Mouse (Mus musculus): Measurements from ENCODE around the gene Dchs2. TPM values are rescaled to one million over a fixed set of nuclear protein-coding genes. Genes with fewer than 3 reads are reported as not detected.

The Dchs2 gene
- polyA plus RNA-seq, 2 experiments, result 1.7 to 2.1 TPM

DNA sequence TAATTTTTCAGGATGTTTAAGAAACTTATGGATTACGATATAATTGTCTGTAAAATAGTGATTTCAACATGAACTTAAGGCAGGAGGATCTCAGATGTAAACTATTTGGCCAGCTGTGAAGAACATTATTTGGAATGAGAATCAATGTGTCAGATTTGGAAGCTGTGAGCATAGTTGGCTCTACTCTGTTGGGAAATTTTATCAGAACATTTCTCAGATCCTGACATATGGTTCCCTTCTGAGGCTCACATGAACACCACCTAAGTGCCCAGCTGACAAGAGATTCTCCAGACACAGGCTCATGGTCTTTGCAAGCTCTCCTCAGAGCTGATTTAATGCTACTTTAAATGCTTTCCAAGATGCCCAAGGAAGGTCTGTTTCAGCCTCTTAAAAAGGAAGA is 156.1 kb downstream of the Dchs2 start:
- no peak overlapping the region for H3K9ac ChIP-seq (ENCODE audit: low read depth, low read length, severe bottlenecking)
- no peaks in the 10 kb centered on the region for H3K27me3 ChIP-seq (ENCODE audit: control insufficient read depth, insufficient read depth, low read length)
- H3K9me3 ChIP-seq (ENCODE audit: control insufficient read depth, low read length), result no peaks in the 10 kb centered on the region
- no peak for TF ChIP-seq POLR2A (IDR thresholded peaks at IDR 0.05; ENCODE audit: borderline replicate concordance, extremely low read depth, insufficient read depth, insufficient read length)
- DNase-seq (ENCODE audit: low spot score) (no peak), ATAC-seq (ENCODE audit: low FRiP score, low read depth) (no peak)
- 67% methylated on average over 1 of the region's 1 CpGs for WGBS
- H3K36me3 ChIP-seq (ENCODE audit: control insufficient read depth, insufficient read depth, low read length), result no peaks in the 10 kb centered on the region
- peaks cover 6% of the 10 kb centered on the region for H3K4me1 ChIP-seq (ENCODE audit: control insufficient read depth, insufficient read depth, low read length)
- no peak overlapping the region for H3K4me2 ChIP-seq (replicated peaks; ENCODE audit: low read depth, low read length, severe bottlenecking)
- H3K27ac ChIP-seq (replicated peaks; ENCODE audit: low read depth, low read length), result no peak overlapping the region
- H3K4me3 ChIP-seq (replicated peaks; ENCODE audit: low read length), result no peak overlapping the region

DNA sequence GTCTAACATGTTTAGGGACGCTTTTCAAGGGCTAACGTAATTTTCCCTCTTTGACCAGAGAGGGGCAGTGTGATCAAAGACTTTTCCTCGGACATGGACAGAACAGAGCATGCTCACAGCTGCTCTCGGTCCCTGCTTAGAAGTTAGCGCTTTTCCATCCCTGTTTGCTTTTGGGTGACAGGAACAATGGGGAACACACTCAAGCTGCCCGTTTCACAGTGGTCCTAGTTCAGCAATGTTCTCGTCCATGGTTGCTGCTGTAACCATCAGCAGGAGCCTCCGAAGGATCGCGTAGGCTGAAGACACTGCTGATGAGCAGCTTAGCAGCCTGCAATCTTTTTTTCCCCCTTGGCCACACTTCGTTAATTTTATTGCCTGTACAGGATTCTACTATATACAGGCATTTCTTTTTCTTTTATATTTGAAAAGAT is 159.2 kb downstream of the Dchs2 start:
- H3K9me3 ChIP-seq (ENCODE audit: control insufficient read depth, low read length), result no peaks in the 10 kb centered on the region
- peak overlapping the region; percentile 32 for H3K4me3 ChIP-seq (replicated peaks; ENCODE audit: low read length)
- H3K4me1 ChIP-seq (ENCODE audit: control insufficient read depth, insufficient read depth, low read length), result peaks cover 6% of the 10 kb centered on the region
- ATAC-seq (ENCODE audit: low FRiP score, low read depth) (peak; percentile 81), DNase-seq (ENCODE audit: low spot score) (peak; percentile 90)
- H3K36me3 ChIP-seq (ENCODE audit: control insufficient read depth, insufficient read depth, low read length), result no peaks in the 10 kb centered on the region
- H3K27me3 ChIP-seq (ENCODE audit: control insufficient read depth, insufficient read depth, low read length), result no peaks in the 10 kb centered on the region
- peak overlapping the region; percentile 40 for H3K4me2 ChIP-seq (replicated peaks; ENCODE audit: low read depth, low read length, severe bottlenecking)
- no peak for TF ChIP-seq POLR2A (IDR thresholded peaks at IDR 0.05; ENCODE audit: borderline replicate concordance, extremely low read depth, insufficient read depth, insufficient read length)
- H3K9ac ChIP-seq (ENCODE audit: low read depth, low read length, severe bottlenecking), result peak overlapping the region; percentile 41; the same call in 1 of the 2 replicates
- H3K27ac ChIP-seq (replicated peaks; ENCODE audit: low read depth, low read length), result no peak overlapping the region; the same call in 1 of the 2 replicates
- WGBS, result 4% methylated on average over 11 of the region's 11 CpGs

- Histone ChIP-seq H3K4me1 (ENCODE audit: control insufficient read depth, insufficient read depth, low read length) (peaks cover 6% of the 10 kb centered on the region), H3K36me3 (ENCODE audit: control insufficient read depth, insufficient read depth, low read length) (no peaks in the 10 kb centered on the region), H3K27ac (replicated peaks; ENCODE audit: low read depth, low read length) (peak overlapping the region; percentile 50), H3K9ac (ENCODE audit: low read depth, low read length, severe bottlenecking) (no peak overlapping the region), H3K9me3 (ENCODE audit: control insufficient read depth, low read length) (no peaks in the 10 kb centered on the region), H3K4me2 (replicated peaks; ENCODE audit: low read depth, low read length, severe bottlenecking) (no peak overlapping the region), H3K27me3 (ENCODE audit: control insufficient read depth, insufficient read depth, low read length) (no peaks in the 10 kb centered on the region), H3K4me3 (replicated peaks; ENCODE audit: low read length) (no peak overlapping the region)
- whole genome bisulfite sequencing, result 26% methylated on average over 6 of the region's 6 CpGs
- peak; percentile 68 for DNase-seq (ENCODE audit: low spot score)
- TF ChIP-seq POLR2A (IDR thresholded peaks at IDR 0.05; ENCODE audit: borderline replicate concordance, extremely low read depth, insufficient read depth, insufficient read length), result no peak
- peak; percentile 68 for ATAC-seq (ENCODE audit: low FRiP score, low read depth)
Observed at GRCm38 (mm10) chr3:83288118-83288840, 160.5 kb downstream of the Dchs2 start.

DNA sequence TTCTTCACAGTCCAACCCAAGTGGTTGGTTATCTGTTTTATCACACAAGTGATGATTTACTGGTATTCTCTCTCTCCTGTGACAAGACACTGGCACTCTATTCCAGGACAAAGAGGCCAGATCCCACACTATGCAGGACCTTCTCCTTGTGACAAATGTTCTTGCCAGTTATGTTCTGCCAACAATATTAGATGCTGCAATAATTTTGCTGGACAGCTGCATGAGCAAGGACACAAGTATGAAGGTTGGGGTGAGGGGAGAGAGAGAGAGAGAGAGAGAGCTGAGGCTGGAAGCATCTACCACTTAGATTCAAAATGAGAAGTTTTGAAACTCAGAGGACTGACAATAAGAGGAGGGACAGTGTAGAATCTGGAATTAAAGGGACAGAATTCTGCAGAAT is 162.7 kb downstream of the Dchs2 start:
- no peak for TF ChIP-seq POLR2A (IDR thresholded peaks at IDR 0.05; ENCODE audit: borderline replicate concordance, extremely low read depth, insufficient read depth, insufficient read length)
- no peaks in the 10 kb centered on the region for H3K27me3 ChIP-seq (ENCODE audit: control insufficient read depth, insufficient read depth, low read length)
- no peak overlapping the region for H3K27ac ChIP-seq (replicated peaks; ENCODE audit: low read depth, low read length)
- H3K36me3 ChIP-seq (ENCODE audit: control insufficient read depth, insufficient read depth, low read length), result no peaks in the 10 kb centered on the region
- no peak for ATAC-seq (ENCODE audit: low FRiP score, low read depth)
- no peak overlapping the region for H3K9ac ChIP-seq (ENCODE audit: low read depth, low read length, severe bottlenecking)
- no peak overlapping the region for H3K4me3 ChIP-seq (replicated peaks; ENCODE audit: low read length)
- no peaks in the 10 kb centered on the region for H3K9me3 ChIP-seq (ENCODE audit: control insufficient read depth, low read length)
- no peak overlapping the region for H3K4me2 ChIP-seq (replicated peaks; ENCODE audit: low read depth, low read length, severe bottlenecking)
- DNase-seq (ENCODE audit: low spot score), result no peak
- H3K4me1 ChIP-seq (ENCODE audit: control insufficient read depth, insufficient read depth, low read length), result peaks cover 6% of the 10 kb centered on the region

DNA sequence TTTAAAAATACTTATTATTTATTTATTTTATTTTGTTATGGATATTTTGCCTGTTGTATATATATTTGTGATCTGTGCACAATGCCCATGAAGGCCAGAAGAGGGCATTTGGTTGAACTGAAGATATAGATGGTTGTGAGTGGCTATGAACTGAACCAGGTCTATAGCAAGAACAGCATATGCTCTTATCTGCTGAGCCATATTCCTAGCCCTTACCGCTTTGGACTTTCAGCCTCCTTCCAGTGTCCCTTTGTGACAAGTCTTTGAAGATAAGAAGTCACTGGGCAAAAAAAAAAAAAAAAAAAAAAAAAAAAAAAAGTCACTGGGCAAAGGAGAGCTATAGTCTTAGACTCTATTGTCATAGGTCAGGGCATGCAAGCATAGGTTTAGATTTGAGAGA is 163.2 kb downstream of the Dchs2 start:
- DNase-seq (ENCODE audit: low spot score) (no peak), ATAC-seq (ENCODE audit: low FRiP score, low read depth) (no peak)
- TF ChIP-seq POLR2A (IDR thresholded peaks at IDR 0.05; ENCODE audit: borderline replicate concordance, extremely low read depth, insufficient read depth, insufficient read length), result no peak
- no peak overlapping the region for H3K4me3 ChIP-seq (replicated peaks; ENCODE audit: low read length)
- H3K4me2 ChIP-seq (replicated peaks; ENCODE audit: low read depth, low read length, severe bottlenecking), result no peak overlapping the region
- H3K4me1 ChIP-seq (ENCODE audit: control insufficient read depth, insufficient read depth, low read length), result peaks cover 6% of the 10 kb centered on the region
- H3K9me3 ChIP-seq (ENCODE audit: control insufficient read depth, low read length), result no peaks in the 10 kb centered on the region
- no peak overlapping the region for H3K9ac ChIP-seq (ENCODE audit: low read depth, low read length, severe bottlenecking)
- 90% methylated on average over 1 of the region's 1 CpGs for WGBS
- no peaks in the 10 kb centered on the region for H3K27me3 ChIP-seq (ENCODE audit: control insufficient read depth, insufficient read depth, low read length)
- no peak overlapping the region for H3K27ac ChIP-seq (replicated peaks; ENCODE audit: low read depth, low read length)
- H3K36me3 ChIP-seq (ENCODE audit: control insufficient read depth, insufficient read depth, low read length), result no peaks in the 10 kb centered on the region
